Mouse (Mus musculus) kidney, embryonic 16.5 days (tissue): ENCODE results near the gene Hcfc1. TPM values are rescaled to one million over a fixed set of nuclear protein-coding genes. Genes with fewer than 3 reads are reported as not detected.
A peak's percentile ranks its signal among the peaks of the same experiment; 100 is the strongest.

Experiments used
- ATAC-seq: fragments of 200-750 bp; cut with Nextera tagmentation; 2 replicates; pipeline ENCODE4 v1.8.0; 2017; ENCODE audit warnings: moderate TSS enrichment; ENCODE audit not compliant: low FRiP score, low TSS enrichment
- H3K27ac ChIP-seq: fragments of 300-500 bp; sonication (generic); 2 replicates; pipeline ENCODE4 v1.5.1; 2014; ENCODE audit warnings: low read length
- H3K27me3 ChIP-seq: fragments of 300-500 bp; sonication (generic); 2 replicates; pipeline ENCODE4 v1.6.1; 2014; ENCODE audit warnings: low read length, control low read depth, mixed read lengths; ENCODE audit not compliant: insufficient read depth
- H3K36me3 ChIP-seq: fragments of 300-500 bp; sonication (generic); 2 replicates; pipeline ENCODE4 v1.6.1; 2014; ENCODE audit warnings: low read length, control low read depth, mixed read lengths; ENCODE audit not compliant: insufficient read depth
- H3K4me1 ChIP-seq: fragments of 300-500 bp; sonication (generic); 2 replicates; pipeline ENCODE4 v1.6.1; 2014; ENCODE audit warnings: low read length, control low read depth, mixed read lengths; ENCODE audit not compliant: insufficient read depth
- H3K4me2 ChIP-seq: fragments of 300-500 bp; sonication (generic); replicated peaks from 2 replicates; pipeline ENCODE4 v1.6.1; 2014; ENCODE audit warnings: low read depth, low read length
- H3K4me3 ChIP-seq: fragments of 300-500 bp; sonication (generic); 2 replicates; pipeline ENCODE4 v1.5.1; 2014; ENCODE audit warnings: mild to moderate bottlenecking, low read length
- H3K9ac ChIP-seq: fragments of 300-500 bp; sonication (generic); replicated peaks from 2 replicates; pipeline ENCODE4 v1.6.1; 2014; ENCODE audit warnings: low read length
- H3K9me3 ChIP-seq: fragments of 300-500 bp; sonication (generic); 2 replicates; pipeline ENCODE4 v1.6.1; 2016; ENCODE audit warnings: low read length, control low read depth
- WGBS: fragments of 180-500 bp; shearing (Covaris S2); extraction: QIAGEN DNeasy Blood & Tissue Kit; methylation state at CpG from one replicate; pipeline ENCODE4 v1.1.7; 2014; 5-methylcytosine and 5-hydroxymethylcytosine counted together
- polyA plus RNA-seq: library from polyadenylated mRNA; unstranded; fragments of >200 nt; fragmentation: Nextera tagmentation; extraction: Ambion mirVana; gene quantifications from 2 replicates; pipeline ENCODE4 v1.2.1, GENCODE M21; 2015

The Hcfc1 gene
- polyA plus RNA-seq, 1 experiment from 2014 or later, result 54.7 TPM

DNA sequence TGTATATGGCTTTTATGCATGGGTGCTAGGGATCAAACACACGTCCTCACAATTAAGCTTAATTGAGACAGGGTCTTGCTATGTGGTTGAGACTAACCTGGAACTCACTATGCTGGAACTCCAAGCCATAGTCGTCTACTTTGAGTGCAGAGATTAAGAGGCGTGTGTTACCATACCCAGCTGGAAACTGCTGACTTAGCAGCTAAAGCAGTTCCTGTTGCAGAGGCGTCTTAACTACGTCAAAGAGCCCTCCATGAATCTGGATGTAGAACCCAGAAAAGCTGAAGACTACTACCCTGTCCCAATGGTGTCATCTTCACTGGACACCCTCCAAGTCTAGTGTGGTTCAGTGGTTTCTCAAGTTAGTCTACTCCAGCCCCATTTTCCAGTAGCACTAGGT, 47.5 kb downstream of the Hcfc1 start:
- Histone ChIP-seq H3K9me3 (no peaks in the 10 kb centered on the region), H3K4me1 (peaks cover 8% of the 10 kb centered on the region), H3K4me2 (no peak overlapping the region), H3K27me3 (no peaks in the 10 kb centered on the region), H3K36me3 (peaks cover 9% of the 10 kb centered on the region; the same call in 1 of the 2 replicates), H3K27ac (no peak overlapping the region), H3K4me3 (no peak overlapping the region), H3K9ac (no peak overlapping the region)
- ATAC-seq, result no peak
- WGBS, result 80% methylated on average over 5 of the region's 5 CpGs

GRCm38 (mm10) chrX:73916945-73917344, 49.2 kb downstream of the Hcfc1 start:
- Histone ChIP-seq H3K27me3 (no peaks in the 10 kb centered on the region), H3K4me2 (no peak overlapping the region), H3K9me3 (no peaks in the 10 kb centered on the region), H3K4me1 (peaks cover 6% of the 10 kb centered on the region), H3K9ac (no peak overlapping the region), H3K4me3 (no peak overlapping the region), H3K27ac (no peak overlapping the region), H3K36me3 (peaks cover 9% of the 10 kb centered on the region; the same call in 1 of the 2 replicates)
- ATAC-seq, result no peak
- 84% methylated on average over 8 of the region's 8 CpGs for WGBS

GRCm38 (mm10) chrX:73914827-73915703, 51.1 kb downstream of the Hcfc1 start:
- Histone ChIP-seq H3K9ac (peak overlapping the region; percentile 45), H3K4me1 (no peaks in the 10 kb centered on the region), H3K9me3 (no peaks in the 10 kb centered on the region), H3K4me2 (peak overlapping the region; percentile 37), H3K36me3 (peaks cover 9% of the 10 kb centered on the region; the same call in 1 of the 2 replicates), H3K27me3 (no peaks in the 10 kb centered on the region), H3K4me3 (peak overlapping the region; percentile 21; the same call in 1 of the 2 replicates), H3K27ac (peak overlapping the region; percentile 83)
- 34% methylated on average over 31 of the region's 31 CpGs for WGBS
- peak; percentile 98 for ATAC-seq

DNA sequence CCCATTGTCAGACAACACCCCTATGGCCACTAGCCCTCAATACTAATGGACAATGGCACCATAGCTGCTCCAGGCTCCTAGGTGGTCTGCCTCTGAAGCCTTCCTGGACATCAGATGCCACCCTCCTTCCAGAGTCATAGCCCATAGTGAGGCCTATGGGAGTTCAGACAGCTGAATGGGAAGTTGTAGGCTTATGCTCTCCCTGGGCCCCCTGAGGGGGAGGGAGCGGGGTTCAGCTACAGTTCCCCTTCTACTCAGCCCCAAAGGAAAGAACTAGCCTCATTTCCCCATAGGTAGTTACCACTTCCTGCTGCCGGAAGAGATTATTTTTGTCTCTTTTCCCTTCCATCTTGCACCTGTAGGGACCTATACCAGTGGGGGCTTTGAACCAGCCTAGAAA, 54.6 kb downstream of the Hcfc1 start:
- Histone ChIP-seq H3K4me2 (no peak overlapping the region), H3K9me3 (no peaks in the 10 kb centered on the region), H3K27me3 (no peaks in the 10 kb centered on the region; the same call in 1 of the 2 replicates), H3K4me3 (no peak overlapping the region), H3K27ac (no peak overlapping the region), H3K4me1 (no peaks in the 10 kb centered on the region), H3K36me3 (no peaks in the 10 kb centered on the region), H3K9ac (no peak overlapping the region)
- 91% methylated on average over 2 of the region's 2 CpGs for WGBS
- no peak for ATAC-seq

DNA sequence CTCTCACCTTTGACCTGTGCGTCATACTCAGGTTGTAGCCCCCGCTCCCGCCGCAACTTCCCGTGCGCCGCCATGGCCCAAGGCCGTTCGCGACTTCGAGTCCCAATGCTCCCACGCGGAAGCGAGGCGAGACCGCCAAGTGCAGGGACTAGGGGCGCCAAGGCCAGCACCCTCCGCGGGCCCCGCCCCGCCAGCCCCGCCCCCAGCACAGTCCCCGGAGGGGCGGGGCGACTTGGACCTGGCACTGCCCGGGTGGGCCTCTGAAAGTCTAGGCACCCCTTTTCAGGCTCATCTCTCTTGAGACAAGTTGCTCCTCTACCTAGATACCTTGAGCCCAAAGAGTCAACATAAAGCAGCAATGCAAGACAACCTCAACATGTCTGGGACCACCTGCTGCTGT, 55.0 kb downstream of the Hcfc1 start:
- ATAC-seq, result no peak
- Histone ChIP-seq H3K4me2 (peak overlapping the region; percentile 50), H3K27me3 (no peaks in the 10 kb centered on the region; the same call in 1 of the 2 replicates), H3K36me3 (no peaks in the 10 kb centered on the region), H3K4me3 (peak overlapping the region; percentile 30), H3K9ac (peak overlapping the region; percentile 46; the same call in 1 of the 2 replicates), H3K27ac (no peak overlapping the region), H3K9me3 (no peaks in the 10 kb centered on the region), H3K4me1 (no peaks in the 10 kb centered on the region)
- WGBS, result 33% methylated on average over 25 of the region's 26 CpGs

GRCm38 (mm10) chrX:73910451-73910850, 55.7 kb downstream of the Hcfc1 start:
- Histone ChIP-seq H3K4me3 (peak overlapping the region; percentile 30; the same call in 1 of the 2 replicates), H3K36me3 (no peaks in the 10 kb centered on the region), H3K9me3 (no peaks in the 10 kb centered on the region), H3K4me2 (no peak overlapping the region), H3K9ac (no peak overlapping the region), H3K27me3 (no peaks in the 10 kb centered on the region; the same call in 1 of the 2 replicates), H3K4me1 (no peaks in the 10 kb centered on the region), H3K27ac (no peak overlapping the region)
- no peak for ATAC-seq

- Histone ChIP-seq H3K27ac (no peak overlapping the region), H3K4me3 (no peak overlapping the region), H3K4me1 (no peaks in the 10 kb centered on the region), H3K36me3 (no peaks in the 10 kb centered on the region), H3K9ac (no peak overlapping the region), H3K9me3 (no peaks in the 10 kb centered on the region), H3K27me3 (no peaks in the 10 kb centered on the region; the same call in 1 of the 2 replicates), H3K4me2 (no peak overlapping the region)
- ATAC-seq, result no peak
- 96% methylated on average over 1 of the region's 1 CpGs for WGBS
Measured at GRCm38 (mm10) chrX:73910049-73910448, 56.1 kb downstream of the Hcfc1 start.

DNA sequence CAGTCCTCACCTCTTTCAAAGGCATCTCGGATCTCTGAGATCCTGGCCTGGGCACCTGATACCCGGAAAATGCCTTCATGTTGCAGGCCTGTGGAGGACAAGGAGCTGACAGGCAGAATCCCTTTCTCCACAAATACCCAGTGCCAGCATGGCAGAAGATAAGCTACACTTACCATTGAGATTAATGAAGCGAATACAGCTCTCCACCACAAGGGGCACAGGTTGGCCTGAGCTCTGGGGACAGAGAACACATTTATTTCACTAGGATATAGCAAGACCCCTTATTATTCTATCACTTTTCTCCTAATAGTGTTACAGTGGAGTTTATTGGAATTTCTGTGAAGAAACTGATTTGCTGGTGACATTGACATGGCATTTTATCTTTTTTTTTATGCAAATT, 68.2 kb downstream of the Hcfc1 start:
- no peaks in the 10 kb centered on the region for H3K9me3 ChIP-seq
- no peak for ATAC-seq
- H3K9ac ChIP-seq, result no peak overlapping the region
- no peaks in the 10 kb centered on the region for H3K36me3 ChIP-seq
- H3K27me3 ChIP-seq, result no peaks in the 10 kb centered on the region; the same call in 1 of the 2 replicates
- no peak overlapping the region for H3K27ac ChIP-seq
- H3K4me1 ChIP-seq, result no peaks in the 10 kb centered on the region
- H3K4me2 ChIP-seq, result no peak overlapping the region
- 73% methylated on average over 3 of the region's 3 CpGs for WGBS
- no peak overlapping the region for H3K4me3 ChIP-seq

- H3K4me2 ChIP-seq, result no peak within 1 kb of the TSS
- 27% methylated on average over 2 of the region's 2 CpGs for WGBS
Measured at GRCm38 (mm10) chrX:73895719-73896118, 70.4 kb downstream of the Hcfc1 start, which contains the start of gene L1cam. Gene L1cam, minus strand, starts transcription at chrX:73896105.

GRCm38 (mm10) chrX:73892833-73893232, 73.3 kb downstream of the Hcfc1 start:
- Histone ChIP-seq H3K27ac (no peak overlapping the region), H3K4me3 (no peak overlapping the region), H3K9ac (no peak overlapping the region), H3K4me1 (no peaks in the 10 kb centered on the region), H3K9me3 (no peaks in the 10 kb centered on the region), H3K27me3 (no peaks in the 10 kb centered on the region; the same call in 1 of the 2 replicates), H3K4me2 (no peak overlapping the region), H3K36me3 (no peaks in the 10 kb centered on the region)
- ATAC-seq, result no peak
- 90% methylated on average over 14 of the region's 14 CpGs for WGBS

More at GRCm38 (mm10) chrX:73895719-73896118, 70.4 kb downstream of the Hcfc1 start, which contains the start of gene L1cam:
- no peak within 1 kb of the TSS for H3K9ac ChIP-seq
- no peaks in the 10 kb centered on the region; the same call in 1 of the 2 replicates for H3K27me3 ChIP-seq
- no peak within 1 kb of the TSS for H3K27ac ChIP-seq
- no peak for ATAC-seq
- no peaks in the 10 kb centered on the region for H3K9me3 ChIP-seq
- no peak within 1 kb of the TSS for H3K4me3 ChIP-seq
- H3K36me3 ChIP-seq, result no peaks in the 10 kb centered on the region
- no peaks in the 10 kb centered on the region for H3K4me1 ChIP-seq
